Mouse (Mus musculus) ES-Bruce4 (cell line): Measurements from ENCODE around the gene Zc3h15.

Experiments
- CTCF ChIP-seq: IDR thresholded peaks from one replicate; pipeline ENCODE4 v1.8.1; 2011; ENCODE audit warnings: low read depth, low read length
- EP300 ChIP-seq: IDR thresholded peaks from 2 replicates; pipeline ENCODE4 v1.6.1; 2011; ENCODE audit warnings: low read depth, low read length; ENCODE audit not compliant: insufficient read depth

DNA sequence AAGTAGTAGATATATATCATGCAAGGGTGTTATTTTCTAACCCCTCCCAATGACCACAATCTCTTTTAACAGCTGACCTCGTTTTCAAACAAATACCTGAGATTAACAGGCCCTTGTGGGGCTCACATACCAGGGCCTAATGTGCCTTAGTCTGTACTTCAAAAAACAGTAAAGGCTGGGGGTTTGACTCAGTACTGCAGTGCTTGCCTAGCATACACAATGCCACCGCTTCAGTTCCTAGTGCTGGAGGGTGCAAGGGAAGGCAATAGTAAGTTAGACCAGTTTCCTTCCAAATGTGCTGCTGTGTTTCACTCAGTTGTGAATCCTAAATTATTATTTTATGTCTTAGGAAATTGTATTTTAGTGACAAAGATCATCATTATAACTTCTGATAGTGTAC lies 23.2 kb downstream of the Zc3h15 start:
- no peak for TF ChIP-seq CTCF
- no peak for TF ChIP-seq EP300
